Mouse (Mus musculus): Measurements from ENCODE around the gene Mbl2. TPM values are rescaled to one million over a fixed set of nuclear protein-coding genes. Genes with fewer than 3 reads are reported as not detected.
"Not testable (repeated sequence)": the region's sequence is repeated elsewhere in the genome, so short reads cannot be mapped to it uniquely, and the experiment has no call there.

Mbl2 gene
- polyA plus RNA-seq, 1 experiment from 2014 or later = not detected

- no peaks in the 10 kb centered on the region for H3K4me1 ChIP-seq (ENCODE audit: control insufficient read depth, insufficient read depth, low read length)
- no peak for ATAC-seq (ENCODE audit: insufficient read depth, low FRiP score)
- H3K4me2 ChIP-seq (ENCODE audit: low read depth, low read length) = no peak overlapping the region
- 32% methylated on average over 2 of the region's 2 CpGs for WGBS
- H3K9me3 ChIP-seq (replicated peaks; ENCODE audit: control insufficient read depth, low read length) = no peaks in the 10 kb centered on the region
- H3K4me3 ChIP-seq (replicated peaks; ENCODE audit: low read length) = no peak overlapping the region
- H3K27ac ChIP-seq (ENCODE audit: low read length) = no peak overlapping the region
- no peak overlapping the region for H3K9ac ChIP-seq (ENCODE audit: low read length)
- H3K36me3 ChIP-seq (ENCODE audit: control insufficient read depth, insufficient read depth, low read length) = no peaks in the 10 kb centered on the region
- H3K27me3 ChIP-seq (ENCODE audit: control insufficient read depth, insufficient read depth, low read length) = no peaks in the 10 kb centered on the region; the same call in 1 of the 2 replicates
These were observed 18.7 kb upstream of the Mbl2 start for GRCm38 (mm10) chr19:30214026-30214425.

GRCm38 (mm10) chr19:30215736-30216135, 17.0 kb upstream of the Mbl2 start:
- H3K9me3 ChIP-seq (replicated peaks; ENCODE audit: control insufficient read depth, low read length); H3K27ac ChIP-seq (ENCODE audit: low read length); H3K4me2 ChIP-seq (ENCODE audit: low read depth, low read length); H3K36me3 ChIP-seq (ENCODE audit: control insufficient read depth, insufficient read depth, low read length); H3K4me1 ChIP-seq (ENCODE audit: control insufficient read depth, insufficient read depth, low read length); H3K27me3 ChIP-seq (ENCODE audit: control insufficient read depth, insufficient read depth, low read length); H3K9ac ChIP-seq (ENCODE audit: low read length); H3K4me3 ChIP-seq (replicated peaks; ENCODE audit: low read length); ATAC-seq (ENCODE audit: insufficient read depth, low FRiP score): not testable (repeated sequence)
- 66% methylated on average over 2 of the region's 2 CpGs for WGBS

DNA sequence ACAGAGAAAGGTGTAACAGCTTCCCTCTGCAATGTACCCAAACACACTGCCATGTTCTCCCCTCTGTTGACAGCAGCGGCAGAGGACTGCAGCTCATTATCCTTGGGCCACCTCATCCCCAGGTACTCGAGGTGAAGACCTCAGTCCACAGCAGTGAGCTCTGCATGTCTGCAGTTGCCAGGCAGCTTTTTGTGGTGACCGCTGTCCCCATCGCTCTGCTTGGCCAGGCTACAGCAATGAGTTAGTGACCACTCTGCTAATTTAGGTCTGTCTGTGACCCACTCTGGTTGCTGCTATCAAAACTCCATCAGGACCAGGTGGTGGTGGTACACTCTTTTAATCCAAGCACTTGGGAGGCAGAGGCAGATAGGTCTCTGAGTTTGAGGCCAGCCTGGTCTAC, 16.6 kb upstream of the Mbl2 start:
- Histone ChIP-seq H3K9ac (ENCODE audit: low read length) (no peak overlapping the region), H3K27ac (ENCODE audit: low read length) (no peak overlapping the region), H3K4me1 (ENCODE audit: control insufficient read depth, insufficient read depth, low read length) (no peaks in the 10 kb centered on the region), H3K36me3 (ENCODE audit: control insufficient read depth, insufficient read depth, low read length) (no peaks in the 10 kb centered on the region), H3K9me3 (replicated peaks; ENCODE audit: control insufficient read depth, low read length) (no peaks in the 10 kb centered on the region), H3K4me3 (replicated peaks; ENCODE audit: low read length) (no peak overlapping the region), H3K4me2 (ENCODE audit: low read depth, low read length) (no peak overlapping the region), H3K27me3 (ENCODE audit: control insufficient read depth, insufficient read depth, low read length) (no peaks in the 10 kb centered on the region; the same call in 1 of the 2 replicates)
- WGBS = 69% methylated on average over 4 of the region's 4 CpGs
- no peak for ATAC-seq (ENCODE audit: insufficient read depth, low FRiP score)

DNA sequence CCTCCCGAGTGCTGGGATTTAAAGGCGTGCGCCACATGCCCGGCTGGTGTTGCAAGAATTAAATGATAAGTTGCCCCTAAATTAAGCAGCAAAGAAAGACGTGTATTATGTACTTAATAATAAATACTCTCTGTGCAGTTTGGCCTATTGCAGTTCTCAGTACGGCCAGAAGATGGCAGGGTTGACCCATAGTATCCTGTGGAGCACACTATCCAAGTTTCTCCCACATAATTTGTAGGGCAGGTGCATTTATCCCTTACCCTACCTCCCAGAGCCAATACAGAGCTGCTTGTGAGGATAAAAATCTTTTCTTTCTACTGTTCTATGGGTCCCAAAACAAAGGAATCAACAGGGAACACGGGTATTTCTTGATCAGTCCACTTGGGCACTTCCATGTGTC, 15.4 kb upstream of the Mbl2 start:
- Histone ChIP-seq H3K4me3 (replicated peaks; ENCODE audit: low read length) (no peak overlapping the region), H3K4me2 (ENCODE audit: low read depth, low read length) (no peak overlapping the region), H3K9me3 (replicated peaks; ENCODE audit: control insufficient read depth, low read length) (no peaks in the 10 kb centered on the region), H3K36me3 (ENCODE audit: control insufficient read depth, insufficient read depth, low read length) (no peaks in the 10 kb centered on the region), H3K9ac (ENCODE audit: low read length) (no peak overlapping the region), H3K27ac (ENCODE audit: low read length) (no peak overlapping the region), H3K4me1 (ENCODE audit: control insufficient read depth, insufficient read depth, low read length) (no peaks in the 10 kb centered on the region), H3K27me3 (ENCODE audit: control insufficient read depth, insufficient read depth, low read length) (no peaks in the 10 kb centered on the region; the same call in 1 of the 2 replicates)
- no peak for ATAC-seq (ENCODE audit: insufficient read depth, low FRiP score)
- WGBS = 19% methylated on average over 7 of the region's 7 CpGs

- not testable (repeated sequence) for H3K9me3 ChIP-seq (replicated peaks; ENCODE audit: control insufficient read depth, low read length); H3K27ac ChIP-seq (ENCODE audit: low read length); H3K4me3 ChIP-seq (replicated peaks; ENCODE audit: low read length); H3K4me2 ChIP-seq (ENCODE audit: low read depth, low read length); H3K36me3 ChIP-seq (ENCODE audit: control insufficient read depth, insufficient read depth, low read length); H3K4me1 ChIP-seq (ENCODE audit: control insufficient read depth, insufficient read depth, low read length); H3K9ac ChIP-seq (ENCODE audit: low read length); ATAC-seq (ENCODE audit: insufficient read depth, low FRiP score); H3K27me3 ChIP-seq (ENCODE audit: control insufficient read depth, insufficient read depth, low read length)
- 48% methylated on average over 8 of the region's 8 CpGs for WGBS
These were observed 10.1 kb upstream of the Mbl2 start for GRCm38 (mm10) chr19:30222593-30222992.

DNA sequence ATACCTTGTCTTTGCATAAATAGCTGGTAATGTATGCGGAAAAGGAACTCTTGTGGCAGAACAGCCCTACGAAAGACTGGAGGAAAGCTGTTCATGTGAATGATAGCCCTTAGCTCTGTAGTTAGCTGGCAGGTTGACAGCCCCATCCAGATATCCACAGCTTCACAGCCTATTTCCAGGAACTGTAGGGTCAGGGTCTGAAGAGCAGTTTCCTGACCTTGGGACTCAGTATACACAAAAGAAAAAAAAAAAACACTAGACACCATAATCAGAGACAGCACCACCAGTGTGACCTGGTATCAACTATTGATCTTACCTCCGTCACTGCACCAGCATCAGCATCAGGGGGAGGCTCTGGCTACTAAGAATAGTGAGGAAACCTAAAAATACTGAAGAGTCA, 3.3 kb upstream of the Mbl2 start:
- Histone ChIP-seq H3K4me1 (ENCODE audit: control insufficient read depth, insufficient read depth, low read length) (no peaks in the 10 kb centered on the region), H3K9ac (ENCODE audit: low read length) (no peak overlapping the region), H3K4me3 (replicated peaks; ENCODE audit: low read length) (no peak overlapping the region), H3K9me3 (replicated peaks; ENCODE audit: control insufficient read depth, low read length) (no peaks in the 10 kb centered on the region), H3K27me3 (ENCODE audit: control insufficient read depth, insufficient read depth, low read length) (no peaks in the 10 kb centered on the region), H3K27ac (ENCODE audit: low read length) (no peak overlapping the region), H3K4me2 (ENCODE audit: low read depth, low read length) (no peak overlapping the region), H3K36me3 (ENCODE audit: control insufficient read depth, insufficient read depth, low read length) (no peaks in the 10 kb centered on the region)
- 83% methylated on average over 3 of the region's 3 CpGs for WGBS
- no peak for ATAC-seq (ENCODE audit: insufficient read depth, low FRiP score)

GRCm38 (mm10) chr19:30234416-30234815, 1.7 kb downstream of the Mbl2 start:
- no peaks in the 10 kb centered on the region for H3K36me3 ChIP-seq (ENCODE audit: control insufficient read depth, insufficient read depth, low read length)
- H3K4me1 ChIP-seq (ENCODE audit: control insufficient read depth, insufficient read depth, low read length) = no peaks in the 10 kb centered on the region
- no peak overlapping the region for H3K4me2 ChIP-seq (ENCODE audit: low read depth, low read length)
- 78% methylated on average over 8 of the region's 8 CpGs for WGBS
- no peaks in the 10 kb centered on the region for H3K27me3 ChIP-seq (ENCODE audit: control insufficient read depth, insufficient read depth, low read length)
- ATAC-seq (ENCODE audit: insufficient read depth, low FRiP score) = no peak
- H3K9ac ChIP-seq (ENCODE audit: low read length) = no peak overlapping the region
- no peak overlapping the region for H3K27ac ChIP-seq (ENCODE audit: low read length)
- no peak overlapping the region for H3K4me3 ChIP-seq (replicated peaks; ENCODE audit: low read length)
- H3K9me3 ChIP-seq (replicated peaks; ENCODE audit: control insufficient read depth, low read length) = no peaks in the 10 kb centered on the region

DNA sequence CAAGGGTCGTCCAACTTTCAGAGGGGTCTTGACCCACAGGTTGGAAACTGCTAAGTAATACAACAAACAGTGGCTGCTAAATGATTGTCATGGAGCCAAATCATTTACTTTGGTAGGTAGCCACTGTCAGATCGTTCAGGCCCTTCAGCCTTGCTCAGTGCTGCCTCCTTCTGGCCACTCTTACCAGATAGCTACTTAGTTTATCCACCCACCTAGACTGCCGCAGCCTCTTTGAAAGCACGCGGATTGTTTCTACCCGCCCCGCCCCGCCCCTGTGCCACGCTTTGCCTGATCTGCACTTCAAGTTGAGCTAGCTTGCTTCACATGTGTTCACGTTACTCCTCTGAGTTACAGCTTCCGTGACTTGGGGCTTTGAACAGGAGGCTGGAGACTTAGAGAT, 14.6 kb downstream of the Mbl2 start:
- no peak overlapping the region for H3K9ac ChIP-seq (ENCODE audit: low read length)
- H3K27ac ChIP-seq (ENCODE audit: low read length) = no peak overlapping the region
- H3K27me3 ChIP-seq (ENCODE audit: control insufficient read depth, insufficient read depth, low read length) = peaks cover 4% of the 10 kb centered on the region; the same call in 1 of the 2 replicates
- no peaks in the 10 kb centered on the region for H3K36me3 ChIP-seq (ENCODE audit: control insufficient read depth, insufficient read depth, low read length)
- H3K9me3 ChIP-seq (replicated peaks; ENCODE audit: control insufficient read depth, low read length) = no peaks in the 10 kb centered on the region
- no peak overlapping the region for H3K4me2 ChIP-seq (ENCODE audit: low read depth, low read length)
- WGBS = 25% methylated on average over 11 of the region's 11 CpGs
- H3K4me1 ChIP-seq (ENCODE audit: control insufficient read depth, insufficient read depth, low read length) = no peaks in the 10 kb centered on the region
- ATAC-seq (ENCODE audit: insufficient read depth, low FRiP score) = peak; percentile 37; the same call in 1 of the 2 replicates
- no peak overlapping the region for H3K4me3 ChIP-seq (replicated peaks; ENCODE audit: low read length)

DNA sequence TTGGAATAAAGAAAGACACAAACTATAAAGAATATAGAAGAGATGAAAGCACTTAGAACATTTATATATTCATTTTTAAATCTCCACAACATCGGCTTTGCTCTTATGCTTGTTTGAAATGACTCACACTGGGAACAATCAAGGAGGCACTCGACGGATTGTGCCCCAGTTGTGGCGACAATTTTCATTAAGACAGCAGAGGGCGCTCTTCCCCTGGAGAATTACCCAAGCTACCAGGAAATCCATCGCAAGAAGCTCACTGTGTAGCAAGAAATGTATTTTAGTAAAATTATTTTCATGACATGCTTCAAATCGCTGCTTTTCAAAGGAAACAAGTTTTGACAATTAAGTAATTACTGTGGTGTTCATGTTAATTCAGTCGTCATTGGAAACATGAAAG, 16.1 kb downstream of the Mbl2 start:
- H3K4me2 ChIP-seq (ENCODE audit: low read depth, low read length) = no peak overlapping the region
- H3K27me3 ChIP-seq (ENCODE audit: control insufficient read depth, insufficient read depth, low read length) = peaks cover 4% of the 10 kb centered on the region; the same call in 1 of the 2 replicates
- ATAC-seq (ENCODE audit: insufficient read depth, low FRiP score) = no peak
- H3K9me3 ChIP-seq (replicated peaks; ENCODE audit: control insufficient read depth, low read length) = no peaks in the 10 kb centered on the region
- H3K27ac ChIP-seq (ENCODE audit: low read length) = no peak overlapping the region
- no peaks in the 10 kb centered on the region for H3K4me1 ChIP-seq (ENCODE audit: control insufficient read depth, insufficient read depth, low read length)
- no peak overlapping the region for H3K4me3 ChIP-seq (replicated peaks; ENCODE audit: low read length)
- WGBS = 5% methylated on average over 8 of the region's 8 CpGs
- no peak overlapping the region for H3K9ac ChIP-seq (ENCODE audit: low read length)
- H3K36me3 ChIP-seq (ENCODE audit: control insufficient read depth, insufficient read depth, low read length) = no peaks in the 10 kb centered on the region

- WGBS = 49% methylated on average over 2 of the region's 2 CpGs
These were observed 19.5 kb downstream of the Mbl2 start for GRCm38 (mm10) chr19:30252253-30252652.

More at GRCm38 (mm10) chr19:30252253-30252652, 19.5 kb downstream of the Mbl2 start:
- Histone ChIP-seq H3K4me2 (ENCODE audit: low read depth, low read length) (no peak overlapping the region), H3K4me1 (ENCODE audit: control insufficient read depth, insufficient read depth, low read length) (no peaks in the 10 kb centered on the region), H3K9ac (ENCODE audit: low read length) (no peak overlapping the region), H3K27ac (ENCODE audit: low read length) (no peak overlapping the region), H3K36me3 (ENCODE audit: control insufficient read depth, insufficient read depth, low read length) (no peaks in the 10 kb centered on the region), H3K27me3 (ENCODE audit: control insufficient read depth, insufficient read depth, low read length) (peaks cover 4% of the 10 kb centered on the region; the same call in 1 of the 2 replicates), H3K4me3 (replicated peaks; ENCODE audit: low read length) (no peak overlapping the region), H3K9me3 (replicated peaks; ENCODE audit: control insufficient read depth, low read length) (no peaks in the 10 kb centered on the region)
- no peak for ATAC-seq (ENCODE audit: insufficient read depth, low FRiP score)
